Mouse (Mus musculus) olfactory bulb, adult 2 months (tissue): ENCODE results near the gene Ccin.

Experiments used
- CTCF ChIP-seq: fragments of 200-500 bp; IDR thresholded peaks from 2 replicates; pipeline ENCODE4 v1.5.1; 2012; ENCODE audit warnings: low read depth, mild to moderate bottlenecking, low read length, moderate library complexity; ENCODE audit not compliant: insufficient read depth
- POLR2A ChIP-seq: fragments of 200-500 bp; IDR thresholded peaks from 2 replicates; pipeline ENCODE4 v1.6.1; 2012; ENCODE audit warnings: mild to moderate bottlenecking, low read depth, low read length, moderate library complexity; ENCODE audit not compliant: insufficient read depth

DNA sequence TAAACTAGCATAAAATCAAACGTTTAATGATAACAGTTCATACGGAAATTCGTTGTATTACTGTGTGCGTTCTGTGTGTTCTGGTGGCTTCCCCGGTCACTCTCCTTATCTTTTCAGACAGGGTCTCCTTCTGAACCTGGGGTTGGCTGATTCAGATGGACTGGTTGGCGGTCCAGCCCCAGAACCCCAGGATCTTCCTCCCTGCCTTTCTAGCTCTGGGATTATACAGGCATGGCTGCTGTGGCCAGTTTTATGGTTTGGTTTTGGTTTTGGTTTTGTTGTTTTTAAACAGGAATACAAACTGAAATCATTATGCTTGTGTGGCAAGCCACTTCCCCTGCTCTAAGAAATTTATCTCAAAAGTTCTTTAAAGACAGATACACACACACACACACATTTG is 23.1 kb upstream of the Ccin start:
- no peak for TF ChIP-seq CTCF
- TF ChIP-seq POLR2A: no peak
